Mouse (Mus musculus): Measurements from ENCODE around the gene Lilra5.

GRCm38 (mm10) chr7:4237454-4237853, at the start of gene Lilra5:
- TF ChIP-seq POLR2A (IDR thresholded peaks at IDR 0.05; ENCODE audit: borderline replicate concordance, low read depth, low read length): no peak
- no peak for TF ChIP-seq CTCF (IDR thresholded peaks at IDR 0.05; ENCODE audit: low read depth, low read length)
